Mouse (Mus musculus): ENCODE results near the gene Ntn1. TPM values are rescaled to one million over a fixed set of nuclear protein-coding genes. Genes with fewer than 3 reads are reported as not detected.
A peak's percentile ranks its signal among the peaks of the same experiment; 100 is the strongest.

Gene Ntn1
- polyA plus RNA-seq, 1 experiment from 2014 or later: 18.3 TPM

DNA sequence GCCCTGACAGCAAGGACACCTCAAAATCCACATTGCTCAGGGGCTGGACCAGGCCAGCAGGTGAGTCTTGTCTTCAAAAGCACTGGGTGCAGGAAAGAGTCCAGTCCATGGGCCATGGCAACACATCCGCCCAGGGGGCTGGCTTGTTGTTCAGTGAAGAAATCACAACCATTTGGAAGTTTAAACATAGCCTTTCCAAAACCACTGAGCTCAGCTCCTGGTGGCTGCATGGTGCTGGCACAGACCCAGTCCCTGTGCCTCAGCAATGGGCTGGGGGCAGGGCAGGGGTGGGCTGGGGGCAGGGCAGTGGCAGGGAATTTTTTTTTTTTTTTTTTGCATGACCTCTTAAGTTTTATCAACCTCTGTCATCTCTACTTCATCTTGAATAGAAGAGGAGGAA, 192.0 kb downstream of the Ntn1 start:
- no peak overlapping the region for H3K9ac ChIP-seq
- H3K27me3 ChIP-seq: no peaks in the 10 kb centered on the region
- no peaks in the 10 kb centered on the region for H3K9me3 ChIP-seq (replicated peaks)
- peaks cover 5% of the 10 kb centered on the region; the same call in 1 of the 2 replicates for H3K36me3 ChIP-seq
- WGBS: 70% methylated on average over 1 of the region's 1 CpGs
- H3K4me2 ChIP-seq: no peak overlapping the region
- H3K27ac ChIP-seq: peak overlapping the region; percentile 13; the same call in 1 of the 2 replicates
- no peak overlapping the region for H3K4me3 ChIP-seq
- ATAC-seq (replicated peaks; ENCODE audit: insufficient number of reproducible peaks, insufficient read depth, low FRiP score, low read depth): no peak
- H3K4me1 ChIP-seq (replicated peaks): peaks cover 31% of the 10 kb centered on the region

DNA sequence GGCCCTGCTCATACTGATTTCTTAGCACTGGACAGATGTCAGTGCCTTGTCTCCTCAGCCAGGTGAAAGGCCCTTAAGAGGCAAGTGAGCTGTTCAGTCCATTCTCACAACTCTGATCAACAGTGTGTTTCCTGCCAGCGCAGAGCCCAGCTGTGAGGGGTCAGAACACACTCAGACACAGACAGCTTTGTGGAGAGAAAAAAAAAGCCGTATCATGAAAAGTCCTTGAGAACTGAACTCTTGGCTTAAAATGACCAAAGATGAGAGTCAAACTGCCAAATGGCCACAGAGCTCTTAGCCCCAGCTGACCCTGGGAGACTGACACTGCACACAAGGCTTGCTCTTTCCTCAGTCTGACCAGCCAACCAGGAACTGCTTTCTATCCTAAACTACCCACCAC, 192.6 kb downstream of the Ntn1 start:
- Histone ChIP-seq H3K4me2 (no peak overlapping the region), H3K9ac (no peak overlapping the region), H3K27me3 (no peaks in the 10 kb centered on the region), H3K27ac (no peak overlapping the region; the same call in 1 of the 2 replicates), H3K36me3 (peaks cover 2% of the 10 kb centered on the region; the same call in 1 of the 2 replicates), H3K4me3 (no peak overlapping the region), H3K9me3 (replicated peaks) (no peaks in the 10 kb centered on the region), H3K4me1 (replicated peaks) (peaks cover 35% of the 10 kb centered on the region)
- ATAC-seq (replicated peaks; ENCODE audit: insufficient number of reproducible peaks, insufficient read depth, low FRiP score, low read depth): no peak
- whole genome bisulfite sequencing: 79% methylated on average over 2 of the region's 2 CpGs

DNA sequence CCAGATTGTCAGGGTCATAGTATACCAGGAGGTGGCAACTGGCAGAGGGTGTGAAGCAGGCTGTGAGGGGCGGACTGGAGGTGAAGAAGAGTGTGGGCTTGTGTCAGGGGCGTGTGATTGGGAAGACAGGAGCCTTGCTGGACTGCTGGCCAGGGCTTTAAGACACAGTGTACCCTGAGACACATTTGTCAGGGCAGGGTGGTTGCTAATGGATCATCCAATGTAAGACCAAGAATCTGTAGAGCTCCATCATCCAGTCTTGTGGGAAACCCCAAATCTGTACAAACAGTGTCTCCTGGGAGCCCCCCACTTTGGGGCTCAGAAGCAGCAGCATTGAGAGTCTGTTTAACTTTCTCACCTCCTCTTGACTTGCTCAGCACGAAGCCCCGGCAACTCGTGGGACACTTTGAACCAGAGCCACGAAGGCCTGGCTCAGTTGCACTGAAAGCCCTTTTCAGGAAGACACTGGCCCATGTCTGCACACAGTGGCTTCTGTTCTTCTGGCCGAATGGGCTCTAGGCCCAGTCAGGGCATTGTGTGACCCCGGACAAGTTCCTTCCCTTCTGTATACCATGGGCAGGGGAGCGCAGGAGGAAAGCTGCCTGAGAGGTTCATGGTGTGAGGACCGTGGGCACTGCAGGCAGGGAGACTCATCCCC, 194.9 kb downstream of the Ntn1 start:
- WGBS: 83% methylated on average over 10 of the region's 10 CpGs
- Histone ChIP-seq H3K9ac (no peak overlapping the region), H3K4me3 (no peak overlapping the region), H3K27ac (no peak overlapping the region), H3K4me2 (no peak overlapping the region), H3K36me3 (no peaks in the 10 kb centered on the region), H3K27me3 (no peaks in the 10 kb centered on the region), H3K9me3 (replicated peaks) (no peaks in the 10 kb centered on the region), H3K4me1 (replicated peaks) (peaks cover 26% of the 10 kb centered on the region)
- no peak for ATAC-seq (replicated peaks; ENCODE audit: insufficient number of reproducible peaks, insufficient read depth, low FRiP score, low read depth)

DNA sequence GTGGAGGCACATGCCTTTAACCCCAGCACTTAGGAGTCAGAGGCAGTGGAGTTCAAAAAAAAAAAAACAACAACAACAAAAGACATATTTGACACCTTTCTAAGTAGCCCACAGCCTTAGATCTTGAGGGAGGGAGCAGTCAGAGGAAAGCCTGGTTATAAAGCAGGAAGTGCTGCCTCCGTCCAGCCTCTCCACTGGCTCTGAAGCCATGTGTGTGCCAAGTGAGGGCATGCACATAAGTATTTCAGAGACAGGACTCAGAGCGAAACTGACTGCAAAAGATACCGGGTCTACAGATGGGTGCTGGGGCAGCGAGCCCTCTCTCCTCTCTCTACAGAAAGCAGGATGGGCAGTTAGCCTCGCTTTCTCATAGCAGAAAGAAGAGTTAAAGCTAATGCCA, 196.2 kb downstream of the Ntn1 start:
- no peak overlapping the region for H3K4me3 ChIP-seq
- no peak overlapping the region for H3K27ac ChIP-seq
- no peaks in the 10 kb centered on the region for H3K36me3 ChIP-seq
- no peak overlapping the region for H3K4me2 ChIP-seq
- H3K4me1 ChIP-seq (replicated peaks): peaks cover 34% of the 10 kb centered on the region
- no peaks in the 10 kb centered on the region for H3K9me3 ChIP-seq (replicated peaks)
- WGBS: 78% methylated on average over 5 of the region's 5 CpGs
- no peaks in the 10 kb centered on the region for H3K27me3 ChIP-seq
- H3K9ac ChIP-seq: no peak overlapping the region
- no peak for ATAC-seq (replicated peaks; ENCODE audit: insufficient number of reproducible peaks, insufficient read depth, low FRiP score, low read depth)

DNA sequence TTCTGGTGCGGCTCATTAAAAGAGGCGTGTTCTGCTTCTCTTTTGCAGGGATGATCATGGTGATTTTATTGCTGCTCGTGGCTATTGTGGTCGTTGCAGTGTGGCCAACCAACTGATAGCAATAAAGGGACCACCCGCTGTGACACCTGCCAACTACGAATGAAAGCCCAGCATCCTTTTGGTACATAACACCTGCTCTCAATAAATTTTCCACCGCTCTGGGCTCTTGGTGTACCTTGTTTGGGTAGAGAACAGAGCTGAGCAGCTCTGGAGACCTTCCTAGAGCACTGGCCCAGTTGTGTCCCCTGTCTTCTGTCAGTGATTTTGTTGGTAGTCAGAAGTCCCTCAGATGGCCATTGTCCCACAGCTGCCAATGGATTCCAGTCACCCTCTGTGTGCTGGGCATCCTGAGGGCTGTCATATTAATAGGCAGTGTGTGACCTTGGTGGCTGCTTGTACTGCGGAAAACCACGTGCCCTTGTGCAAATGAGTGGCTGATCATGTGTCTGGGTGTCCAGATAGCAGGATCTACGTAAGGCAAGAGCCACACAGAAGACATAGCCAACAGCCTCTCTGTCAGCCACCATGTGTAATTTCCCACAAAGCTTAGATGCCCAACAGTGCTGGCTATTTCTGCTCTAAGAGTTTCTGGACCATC, 196.8 kb downstream of the Ntn1 start:
- peak; percentile 56; the same call in 1 of the 2 replicates for ATAC-seq (replicated peaks; ENCODE audit: insufficient number of reproducible peaks, insufficient read depth, low FRiP score, low read depth)
- Histone ChIP-seq H3K4me3 (no peak overlapping the region), H3K27me3 (no peaks in the 10 kb centered on the region), H3K36me3 (no peaks in the 10 kb centered on the region), H3K9me3 (replicated peaks) (no peaks in the 10 kb centered on the region), H3K4me1 (replicated peaks) (peaks cover 34% of the 10 kb centered on the region), H3K27ac (peak overlapping the region; percentile 32; the same call in 1 of the 2 replicates), H3K4me2 (no peak overlapping the region), H3K9ac (no peak overlapping the region)
- WGBS: 70% methylated on average over 10 of the region's 10 CpGs

DNA sequence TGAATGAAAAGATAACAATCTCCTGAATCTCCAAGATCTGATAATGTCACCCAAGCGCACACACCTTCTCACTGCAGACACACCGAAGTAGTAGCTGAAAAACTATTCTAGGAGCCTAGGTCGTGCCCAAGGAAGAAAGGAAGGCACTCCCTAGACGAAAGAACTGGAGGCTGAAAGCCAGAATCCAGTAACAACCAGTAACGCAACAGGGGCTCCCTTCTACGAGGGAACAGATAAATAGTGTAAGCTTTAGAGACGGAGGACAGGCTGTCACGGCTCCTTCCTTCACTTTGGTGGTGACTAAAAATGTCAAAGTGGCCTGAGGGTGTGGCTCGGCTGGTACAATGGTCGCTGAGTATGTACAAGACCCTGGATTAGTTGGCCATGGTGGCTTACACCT, 198.1 kb downstream of the Ntn1 start:
- Histone ChIP-seq H3K36me3 (no peaks in the 10 kb centered on the region), H3K4me2 (no peak overlapping the region), H3K27me3 (no peaks in the 10 kb centered on the region), H3K9ac (no peak overlapping the region), H3K4me3 (no peak overlapping the region), H3K27ac (no peak overlapping the region), H3K9me3 (replicated peaks) (no peaks in the 10 kb centered on the region), H3K4me1 (replicated peaks) (peaks cover 31% of the 10 kb centered on the region)
- whole genome bisulfite sequencing: 52% methylated on average over 10 of the region's 10 CpGs
- ATAC-seq (replicated peaks; ENCODE audit: insufficient number of reproducible peaks, insufficient read depth, low FRiP score, low read depth): no peak

DNA sequence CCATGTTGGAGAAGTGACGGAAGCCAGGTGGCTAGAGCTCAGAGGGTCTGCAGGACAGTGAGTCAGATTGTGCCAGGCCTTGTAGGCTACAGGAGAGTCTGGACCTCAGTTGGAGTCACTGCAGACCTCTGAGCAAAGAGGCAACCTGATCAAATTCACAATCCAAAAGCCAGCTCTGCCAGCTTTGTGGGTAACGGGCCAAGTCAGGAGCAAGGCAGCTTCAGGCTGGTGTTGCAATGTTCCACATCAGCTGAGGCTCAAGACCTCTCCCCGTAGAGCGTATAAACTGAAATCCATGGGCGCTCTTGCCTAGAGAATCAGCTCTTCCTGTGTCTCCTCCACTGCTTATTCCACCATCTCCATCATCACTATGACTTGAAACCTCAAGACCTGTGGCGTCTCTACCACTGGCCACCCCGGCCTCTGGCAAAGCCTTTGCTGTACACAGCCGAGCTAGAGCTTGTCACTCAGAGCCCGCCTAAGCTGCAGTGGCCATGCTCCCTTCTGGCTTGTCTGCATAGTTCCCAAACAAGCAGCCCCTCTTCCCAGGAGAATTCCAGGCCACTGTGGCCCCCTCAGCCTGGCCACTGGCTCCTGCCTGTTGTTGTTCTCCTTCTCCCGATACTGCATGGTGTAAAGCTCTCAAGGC, 198.7 kb downstream of the Ntn1 start:
- no peaks in the 10 kb centered on the region for H3K36me3 ChIP-seq
- no peak overlapping the region for H3K27ac ChIP-seq
- H3K27me3 ChIP-seq: no peaks in the 10 kb centered on the region
- no peak for ATAC-seq (replicated peaks; ENCODE audit: insufficient number of reproducible peaks, insufficient read depth, low FRiP score, low read depth)
- H3K4me1 ChIP-seq (replicated peaks): peaks cover 34% of the 10 kb centered on the region
- H3K9me3 ChIP-seq (replicated peaks): no peaks in the 10 kb centered on the region
- no peak overlapping the region for H3K9ac ChIP-seq
- H3K4me2 ChIP-seq: no peak overlapping the region
- H3K4me3 ChIP-seq: no peak overlapping the region
- WGBS: 79% methylated on average over 10 of the region's 10 CpGs

DNA sequence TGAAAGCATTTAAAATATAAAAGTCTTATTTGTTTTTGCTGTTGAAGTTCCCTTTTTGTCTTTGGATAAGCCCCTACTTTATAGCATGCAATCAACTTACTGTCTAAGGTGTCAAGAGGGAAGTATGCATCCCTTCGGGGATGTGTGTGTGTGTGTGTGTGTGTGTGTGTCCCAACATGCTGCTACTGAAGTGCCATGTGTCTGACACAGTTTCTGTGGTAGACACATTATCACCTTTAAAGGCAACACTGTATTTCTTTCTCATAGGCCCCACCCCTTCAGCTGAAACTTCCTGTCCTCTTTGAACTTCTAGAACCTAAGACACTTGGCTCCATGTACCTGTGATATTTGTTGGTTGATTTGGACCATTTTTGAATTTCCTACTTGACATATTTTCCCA, 199.6 kb downstream of the Ntn1 start:
- no peak for ATAC-seq (replicated peaks; ENCODE audit: insufficient number of reproducible peaks, insufficient read depth, low FRiP score, low read depth)
- H3K4me1 ChIP-seq (replicated peaks): peaks cover 42% of the 10 kb centered on the region
- no peak overlapping the region for H3K27ac ChIP-seq
- H3K36me3 ChIP-seq: no peaks in the 10 kb centered on the region
- 61% methylated on average over 1 of the region's 1 CpGs for WGBS
- no peaks in the 10 kb centered on the region for H3K27me3 ChIP-seq
- no peaks in the 10 kb centered on the region for H3K9me3 ChIP-seq (replicated peaks)
- H3K9ac ChIP-seq: no peak overlapping the region
- no peak overlapping the region for H3K4me3 ChIP-seq
- no peak overlapping the region for H3K4me2 ChIP-seq

DNA sequence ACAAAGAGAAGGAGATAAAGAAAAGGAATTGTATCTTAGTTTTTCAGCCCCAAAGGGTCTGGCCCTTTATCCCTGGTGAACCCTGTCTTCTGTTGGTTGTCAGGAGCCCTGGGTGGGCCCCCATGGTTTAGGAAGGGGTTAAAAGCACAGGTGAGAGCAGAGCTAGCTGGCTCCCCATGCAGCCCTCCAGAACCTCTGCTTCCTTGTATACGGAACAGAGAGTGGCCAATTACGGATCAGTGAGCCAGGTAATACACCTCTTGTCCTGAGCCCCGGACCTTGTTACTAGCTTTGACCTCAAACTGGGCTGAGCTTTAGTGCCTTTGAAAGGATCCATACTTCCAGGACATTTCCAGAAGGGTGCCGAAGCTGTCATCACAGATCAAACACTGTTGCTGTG, 200.1 kb downstream of the Ntn1 start:
- Histone ChIP-seq H3K27me3 (no peaks in the 10 kb centered on the region), H3K36me3 (no peaks in the 10 kb centered on the region), H3K4me2 (no peak overlapping the region), H3K27ac (peak overlapping the region; percentile 29; the same call in 1 of the 2 replicates), H3K4me3 (no peak overlapping the region), H3K9ac (no peak overlapping the region), H3K4me1 (replicated peaks) (peaks cover 48% of the 10 kb centered on the region), H3K9me3 (replicated peaks) (no peaks in the 10 kb centered on the region)
- ATAC-seq (replicated peaks; ENCODE audit: insufficient number of reproducible peaks, insufficient read depth, low FRiP score, low read depth): no peak
- 87% methylated on average over 4 of the region's 4 CpGs for WGBS

DNA sequence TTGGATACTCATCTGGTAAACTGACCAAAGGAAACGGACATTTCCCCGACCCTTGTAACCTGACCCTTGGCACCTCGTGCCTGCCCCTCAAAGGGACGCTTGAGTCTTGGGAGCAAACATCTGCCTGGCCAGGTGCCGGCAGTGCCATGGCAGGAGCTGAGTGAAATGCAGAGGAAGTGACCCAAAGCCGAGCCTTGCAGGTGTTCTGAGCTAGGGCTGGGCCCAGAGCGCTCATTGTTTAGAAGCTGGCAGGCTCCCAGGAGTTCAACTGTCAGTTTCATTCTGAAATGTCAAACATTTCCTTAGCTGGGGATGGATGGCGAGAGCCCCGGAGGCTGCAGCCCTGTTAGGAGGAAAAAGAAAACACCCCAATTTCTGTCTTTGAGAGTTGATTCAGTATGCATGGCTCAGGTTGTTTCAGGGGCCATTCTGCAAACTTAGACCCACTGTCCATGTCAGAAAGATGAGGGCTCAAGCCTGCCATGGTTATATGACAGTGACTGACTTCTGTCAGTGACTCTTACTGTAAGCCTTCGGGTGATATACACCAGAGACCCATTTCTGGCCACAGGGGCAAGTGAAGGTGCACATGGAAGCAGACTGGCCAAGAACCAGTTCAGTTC, 200.7 kb downstream of the Ntn1 start:
- Histone ChIP-seq H3K27ac (peak overlapping the region; percentile 29; the same call in 1 of the 2 replicates), H3K9me3 (replicated peaks) (no peaks in the 10 kb centered on the region), H3K9ac (no peak overlapping the region), H3K4me1 (replicated peaks) (peaks cover 54% of the 10 kb centered on the region), H3K4me3 (no peak overlapping the region), H3K36me3 (no peaks in the 10 kb centered on the region), H3K27me3 (no peaks in the 10 kb centered on the region), H3K4me2 (no peak overlapping the region)
- WGBS: 44% methylated on average over 10 of the region's 10 CpGs
- no peak for ATAC-seq (replicated peaks; ENCODE audit: insufficient number of reproducible peaks, insufficient read depth, low FRiP score, low read depth)

DNA sequence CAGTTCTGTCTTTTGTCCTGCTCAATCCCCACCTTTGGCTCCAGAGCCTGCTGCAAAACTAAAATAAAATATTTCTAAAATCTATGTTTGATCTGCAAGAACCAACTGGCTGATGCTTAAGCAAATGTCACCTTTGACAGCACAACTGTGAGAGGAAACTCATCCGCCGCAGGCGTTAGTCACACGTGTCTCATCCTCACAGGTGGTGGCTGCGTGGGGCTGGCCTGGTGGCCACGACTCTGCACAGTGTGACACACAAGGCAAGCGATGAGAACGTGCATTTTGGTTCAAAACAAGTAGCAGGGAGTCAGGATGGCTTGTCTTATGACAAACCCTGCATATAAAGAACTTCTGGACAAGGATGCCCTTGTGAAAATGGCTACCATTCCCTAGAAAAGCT, 201.5 kb downstream of the Ntn1 start:
- Histone ChIP-seq H3K9me3 (replicated peaks) (no peaks in the 10 kb centered on the region), H3K27ac (no peak overlapping the region), H3K27me3 (no peaks in the 10 kb centered on the region), H3K4me2 (no peak overlapping the region), H3K9ac (no peak overlapping the region), H3K36me3 (no peaks in the 10 kb centered on the region), H3K4me3 (no peak overlapping the region), H3K4me1 (replicated peaks) (peaks cover 56% of the 10 kb centered on the region)
- WGBS: 68% methylated on average over 8 of the region's 8 CpGs
- ATAC-seq (replicated peaks; ENCODE audit: insufficient number of reproducible peaks, insufficient read depth, low FRiP score, low read depth): no peak
